Mouse (Mus musculus): ENCODE measurements around the gene Twf2.

Gene Twf2

GRCm38 (mm10) chr9:106175552-106176200 lies 27.2 kb upstream of the Twf2 start:
- in situ Hi-C loops (cut with MboI, MseI), result no loop called here

- in situ Hi-C loops (cut with MboI, MseI), result no loop called here
These were observed 26.1 kb upstream of the Twf2 start for GRCm38 (mm10) chr9:106176769-106177168.

- in situ Hi-C loops (cut with MboI, MseI), result no loop called here
These were observed 25.1 kb upstream of the Twf2 start for GRCm38 (mm10) chr9:106177799-106178198.

GRCm38 (mm10) chr9:106179454-106179853 lies 23.5 kb upstream of the Twf2 start:
- in situ Hi-C loops (cut with MboI, MseI), result no loop called here

GRCm38 (mm10) chr9:106179964-106180363 lies 22.9 kb upstream of the Twf2 start:
- in situ Hi-C loops (cut with MboI, MseI), result no loop called here

DNA sequence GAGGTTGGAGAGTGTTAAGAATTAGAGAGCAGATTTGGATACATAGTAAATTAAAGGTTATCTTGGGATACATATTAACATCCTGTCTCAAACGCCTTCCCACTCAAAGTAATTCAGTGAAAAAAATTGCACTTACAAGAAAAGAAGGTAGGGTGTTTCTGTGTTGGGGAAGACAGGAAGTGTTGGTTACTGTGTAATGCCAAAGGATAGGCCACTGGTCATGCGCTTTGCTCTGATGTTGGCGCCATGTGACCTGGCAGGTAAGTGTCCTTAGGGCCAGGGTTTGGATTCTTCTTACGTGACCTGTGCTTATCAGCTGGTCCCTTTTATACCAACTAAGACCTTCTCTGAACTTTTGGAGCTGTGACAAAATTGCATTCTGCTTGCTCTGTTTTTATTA lies 20.8 kb upstream of the Twf2 start:
- in situ Hi-C loops (cut with MboI, MseI), result no loop called here

- in situ Hi-C loops (cut with MboI, MseI), result no loop called here
These were observed 18.9 kb upstream of the Twf2 start for GRCm38 (mm10) chr9:106183996-106184395.

- in situ Hi-C loops (cut with MboI, MseI), result loop anchor here (10.0 kb wide), 1 partner anchor 693 kb away; the partner anchor contains the start of gene Rbm15b
These were observed 11.6 kb upstream of the Twf2 start for GRCm38 (mm10) chr9:106191355-106191754.

DNA sequence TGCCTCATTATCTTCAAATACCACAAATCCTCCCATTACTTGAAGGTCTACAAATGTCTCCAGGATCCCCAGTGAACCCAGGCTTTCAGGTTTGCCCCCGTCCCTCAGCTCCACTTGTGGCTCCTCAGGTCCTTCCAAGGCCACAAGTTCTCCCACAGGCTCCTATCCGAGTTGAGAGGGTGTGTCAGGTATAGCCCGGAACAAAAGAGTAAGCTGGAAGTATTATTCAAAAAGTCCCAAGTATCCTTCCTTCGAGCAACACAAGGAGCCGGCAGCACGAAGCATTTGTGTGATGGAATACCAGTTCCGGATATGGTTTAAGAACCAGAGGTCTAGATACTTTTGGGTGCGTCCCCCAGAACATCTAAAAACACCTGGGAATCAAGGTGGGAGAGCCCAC lies 10.9 kb upstream of the Twf2 start:
- in situ Hi-C loops (cut with MboI, MseI), result loop anchor here (10.0 kb wide), 1 partner anchor 693 kb away; the partner anchor contains the start of gene Rbm15b

DNA sequence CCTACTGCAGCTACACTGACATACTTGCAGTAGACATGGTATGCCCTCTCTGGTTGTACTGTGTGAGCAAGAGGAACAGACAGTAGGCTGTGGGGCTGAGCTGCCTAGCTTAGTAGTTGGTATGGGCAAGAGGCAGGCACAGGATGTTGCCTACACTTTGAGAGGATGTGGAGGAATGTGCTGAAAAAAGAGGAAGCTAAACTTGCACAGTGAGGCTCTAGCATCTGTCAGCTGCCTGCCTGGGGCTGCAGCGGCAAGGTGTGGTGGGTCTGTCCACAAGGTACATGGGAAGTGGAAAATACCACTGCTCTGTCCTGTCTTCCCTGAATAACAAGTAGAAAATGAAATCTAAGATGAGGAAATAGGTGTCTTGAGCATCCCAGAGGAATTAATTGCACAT lies 9.9 kb upstream of the Twf2 start:
- in situ Hi-C loops (cut with MboI, MseI), result loop anchor here (10.0 kb wide), 1 partner anchor 692 kb away; the partner anchor contains the start of gene Rbm15b

DNA sequence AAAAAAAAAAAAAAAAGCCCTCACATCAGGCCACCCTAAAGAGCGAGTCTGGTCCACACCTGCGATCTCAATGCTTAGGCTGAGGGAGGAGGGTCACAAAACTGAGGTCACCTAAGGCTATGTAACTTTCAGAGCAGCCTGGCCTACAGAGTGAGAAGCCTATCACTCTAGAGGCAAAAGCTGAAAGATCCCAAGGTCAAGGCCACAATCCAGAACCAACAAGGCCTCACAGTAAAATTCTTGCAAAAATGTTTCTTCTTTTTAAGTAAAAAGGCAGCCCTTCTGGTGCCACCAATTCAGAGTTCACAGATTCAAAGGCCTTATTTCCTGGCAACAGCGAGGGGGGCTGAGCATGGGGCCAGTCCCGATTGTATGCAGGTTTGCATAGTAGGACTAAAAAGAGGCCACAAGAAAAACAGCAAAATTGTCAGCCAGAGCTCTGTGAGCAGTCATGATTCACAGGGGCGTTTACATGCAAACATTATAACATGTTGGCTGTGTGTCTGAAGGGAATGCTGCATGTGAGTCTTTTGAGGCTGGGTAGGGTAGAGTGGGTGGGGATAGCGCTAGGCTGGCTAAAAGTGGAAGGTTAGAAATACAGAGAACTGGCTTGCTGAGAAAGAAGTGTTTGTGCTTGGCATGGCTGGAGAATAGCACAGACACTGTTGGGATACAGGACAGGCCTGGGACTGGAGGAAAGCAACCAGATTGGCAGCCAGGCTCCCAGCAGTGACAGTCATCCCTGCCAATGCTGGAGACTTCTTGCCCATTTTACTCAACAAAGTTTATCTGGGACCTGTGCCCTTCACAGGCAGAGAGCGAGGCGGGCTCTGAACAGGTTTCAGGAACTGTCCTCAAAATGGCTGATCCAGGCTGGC lies 8.7 kb upstream of the Twf2 start:
- in situ Hi-C loops (cut with MboI, MseI), result loop anchor here (10.0 kb wide), 1 partner anchor 691 kb away; the partner anchor contains the start of gene Rbm15b

DNA sequence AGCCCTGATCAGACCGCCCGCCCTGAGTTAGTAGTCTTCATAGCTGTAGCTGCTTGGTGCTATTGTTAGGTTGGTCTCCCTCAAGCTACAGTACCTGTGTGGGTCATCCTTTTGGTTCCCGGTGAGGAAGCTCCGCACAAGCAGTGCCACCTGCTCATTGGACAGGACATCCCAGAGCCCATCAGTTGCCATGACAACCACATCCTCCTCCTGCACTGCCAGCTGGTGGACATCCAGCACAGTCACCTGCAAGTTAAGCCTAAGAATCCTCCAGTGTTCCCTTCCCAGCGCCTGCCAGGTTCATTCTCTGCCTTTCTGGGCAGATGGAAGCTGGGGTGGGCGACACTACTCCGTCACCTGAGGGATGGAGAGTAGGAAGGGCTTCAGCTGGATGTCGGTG lies 7.2 kb upstream of the Twf2 start:
- in situ Hi-C loops (cut with MboI, MseI), result loop anchor here (10.0 kb wide), 1 partner anchor 689 kb away; the partner anchor contains the start of gene Rbm15b

DNA sequence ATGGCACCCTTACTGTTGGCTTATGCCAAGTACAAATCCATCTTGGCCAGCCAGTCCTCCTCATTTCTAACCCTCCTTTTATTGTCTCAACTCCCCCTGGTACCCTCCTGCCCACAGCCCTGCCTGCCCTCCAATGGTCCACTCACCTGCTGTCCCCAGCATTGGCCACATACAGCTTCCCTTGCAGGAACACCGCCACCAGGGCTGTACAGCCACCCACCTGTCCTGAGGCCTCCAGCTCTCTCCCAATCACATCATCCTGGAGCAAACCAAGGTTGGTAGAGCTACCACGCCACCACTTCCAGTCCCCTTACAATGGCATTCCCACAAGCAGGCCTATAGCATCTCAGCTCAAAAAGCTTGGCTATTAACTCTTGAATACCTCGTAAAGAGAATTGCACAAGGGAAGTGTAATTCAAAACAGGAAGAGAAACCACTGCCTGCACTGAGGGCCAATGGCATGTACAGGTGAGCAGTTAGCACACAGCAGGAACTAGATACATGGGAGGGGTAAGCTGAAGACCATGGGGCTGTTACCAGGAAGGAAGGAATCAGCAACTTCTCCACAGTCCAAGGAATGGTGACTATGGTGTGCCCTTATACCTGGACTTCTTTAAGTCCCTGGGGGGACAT lies 5.7 kb upstream of the Twf2 start:
- in situ Hi-C loops (cut with MboI, MseI), result loop anchor here (10.0 kb wide), 1 partner anchor 688 kb away; the partner anchor contains the start of gene Rbm15b

GRCm38 (mm10) chr9:106197732-106198131 lies 5.2 kb upstream of the Twf2 start:
- in situ Hi-C loops (cut with MboI, MseI), result loop anchor here (10.0 kb wide), 1 partner anchor 687 kb away; the partner anchor contains the start of gene Rbm15b

DNA sequence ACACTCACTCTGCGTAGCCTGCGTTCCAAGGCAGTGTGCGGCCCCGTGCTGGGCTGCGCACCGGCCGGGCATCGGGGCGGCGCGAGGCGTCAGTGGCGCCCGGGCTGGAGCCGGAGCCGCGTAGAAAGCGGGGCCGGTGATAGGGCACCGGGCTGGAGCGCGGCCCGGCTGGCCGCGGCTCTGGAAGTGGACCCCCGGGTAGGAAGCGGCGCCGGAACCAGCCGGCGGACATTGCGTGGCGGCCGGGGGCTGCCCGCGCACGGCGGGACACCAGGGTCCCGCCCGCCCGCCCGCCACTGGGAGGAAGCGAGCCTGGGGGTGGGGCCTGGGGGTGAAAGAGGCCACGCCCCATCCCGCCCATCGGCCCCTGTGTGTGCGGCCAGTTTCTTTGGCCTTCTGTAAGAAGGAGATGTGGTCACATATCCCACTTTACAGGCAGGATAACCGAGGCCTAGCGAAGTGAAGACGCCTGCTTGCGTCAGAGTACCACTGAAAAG lies 3.9 kb upstream of the Twf2 start:
- in situ Hi-C loops (cut with MboI, MseI), result loop anchor here (10.0 kb wide), 1 partner anchor 686 kb away; the partner anchor contains the start of gene Rbm15b

DNA sequence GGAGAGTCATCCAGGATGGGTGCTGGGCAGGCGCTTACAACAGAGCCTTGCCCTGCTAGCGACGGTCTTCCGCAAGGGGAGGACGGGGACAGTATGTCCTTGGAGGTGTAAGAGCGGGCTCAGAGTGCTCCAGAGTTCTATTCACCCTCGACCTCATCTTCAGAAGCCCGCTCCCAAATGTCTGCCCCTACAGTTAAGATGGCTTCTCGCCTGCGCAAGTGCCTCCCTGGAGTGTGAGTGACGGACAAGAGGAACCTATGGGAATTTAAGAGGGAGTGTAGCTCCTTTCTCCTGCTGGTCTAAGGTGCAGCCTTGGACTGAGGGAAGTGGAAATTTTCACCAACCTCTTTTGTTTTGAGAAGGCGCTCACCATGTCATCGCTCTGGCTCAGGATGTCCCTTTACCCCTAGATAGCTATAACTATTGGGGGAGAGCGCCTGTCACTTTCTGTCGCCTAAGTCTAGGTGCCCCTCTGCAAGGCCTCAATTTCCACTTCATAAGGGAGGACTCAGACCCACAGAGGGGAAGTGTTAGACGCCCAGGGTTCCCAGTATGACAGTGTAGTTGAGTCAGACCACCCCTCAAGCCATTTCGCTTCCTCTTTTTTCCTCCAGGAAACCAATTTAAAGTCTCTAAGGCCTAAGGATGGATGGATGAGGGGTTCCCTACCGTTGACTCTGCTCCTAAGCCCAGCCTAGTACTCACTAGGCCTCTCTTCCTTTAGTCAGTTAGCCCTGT lies 3.2 kb upstream of the Twf2 start, which contains the start of gene Ppm1m:
Ppm1m (minus strand) TSS at position 212 of the 738 bp plus-strand sequence.
- in situ Hi-C loops (cut with MboI, MseI), result loop anchor here (10.0 kb wide), 1 partner anchor 685 kb away; the partner anchor contains the start of gene Rbm15b

DNA sequence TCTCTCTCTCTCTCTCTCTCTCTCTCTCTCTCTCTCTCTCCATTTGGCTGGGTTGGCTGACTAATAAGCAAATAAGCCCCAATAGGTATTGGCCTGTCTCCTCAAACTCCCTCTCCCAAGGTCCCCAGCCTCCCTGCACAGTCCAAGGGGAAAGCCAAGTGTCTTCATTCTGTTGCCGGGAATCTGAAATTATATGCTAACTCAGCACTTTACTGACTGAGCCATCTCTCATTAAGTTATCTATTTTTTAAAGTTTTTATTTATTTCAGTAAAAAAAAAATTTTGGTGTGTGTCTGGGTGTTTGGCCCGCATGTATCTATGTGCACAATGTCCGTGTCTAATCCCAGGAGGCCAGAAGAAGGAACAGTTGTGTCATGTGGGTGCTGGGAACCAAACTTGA lies 1.0 kb upstream of the Twf2 start:
- in situ Hi-C loops (cut with MboI, MseI), result no loop called here

DNA sequence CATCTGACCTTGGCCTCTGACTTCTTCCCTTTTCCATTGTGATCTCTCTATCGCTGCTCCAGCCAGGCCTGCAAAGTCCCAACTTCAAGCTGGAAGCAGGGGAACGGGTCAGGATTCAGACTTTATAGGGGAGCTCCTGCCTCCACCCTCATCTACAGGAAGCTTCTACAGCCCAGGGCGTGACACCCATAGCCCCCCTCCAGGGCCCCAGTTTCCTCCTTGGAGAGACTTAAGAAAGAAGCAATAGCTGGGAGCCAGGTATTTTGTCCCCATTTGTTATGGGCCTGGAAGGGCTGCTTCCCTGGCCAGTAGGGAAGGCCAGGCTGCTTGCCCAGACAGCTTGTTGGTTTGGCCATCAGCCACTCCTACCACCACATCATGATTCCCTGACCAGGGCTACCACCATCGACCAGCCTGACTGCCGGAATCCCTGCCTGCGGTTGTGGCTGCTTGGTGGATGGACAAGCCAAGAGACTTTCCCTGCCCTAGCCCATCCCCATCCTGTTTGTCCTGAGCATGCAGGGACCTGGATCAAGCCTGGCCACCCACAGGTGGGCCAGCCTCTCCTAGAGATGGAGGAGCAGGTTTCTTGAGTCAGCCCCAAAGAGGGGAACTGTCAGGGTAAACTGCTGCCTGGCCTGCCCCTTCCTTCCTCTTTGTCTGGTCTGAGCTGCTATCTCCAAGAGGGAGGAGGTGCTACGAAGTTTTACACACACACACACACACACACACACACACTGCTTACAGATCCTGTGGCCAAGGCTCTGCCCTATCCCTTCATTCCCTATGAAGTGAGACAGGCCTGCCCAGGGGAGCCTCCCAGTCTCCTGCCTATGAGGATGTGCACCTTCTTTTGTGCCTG lies 1.3 kb downstream of the Twf2 start:
- in situ Hi-C loops (cut with MboI, MseI), result no loop called here

DNA sequence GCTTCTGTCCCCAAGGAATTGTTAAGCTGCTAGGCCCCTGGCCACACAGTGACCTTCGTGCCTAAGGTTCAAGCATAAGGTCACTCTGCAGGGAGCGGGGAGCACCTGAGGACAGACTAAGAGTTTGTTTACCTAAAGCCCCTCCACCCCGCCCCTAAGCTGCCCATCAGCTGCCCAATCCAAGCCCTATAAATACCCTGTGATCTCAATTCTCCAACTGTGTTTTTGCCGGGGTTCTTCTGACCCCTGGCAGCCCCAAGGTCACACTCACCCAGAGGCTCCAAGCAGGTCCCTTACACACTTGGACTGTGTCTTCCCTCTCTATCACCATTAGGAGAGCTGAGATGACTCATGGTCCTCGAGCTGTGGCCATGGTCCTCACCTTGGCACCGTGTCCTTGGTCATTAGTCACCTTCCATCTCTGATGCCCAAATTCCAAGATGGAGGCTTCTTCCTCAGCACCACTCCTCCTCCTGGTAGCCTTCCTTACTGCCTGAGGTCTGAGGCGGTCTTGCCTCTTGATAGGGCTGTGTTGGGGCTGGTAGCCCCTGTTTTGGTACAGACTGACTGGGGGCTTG lies 2.9 kb downstream of the Twf2 start:
- in situ Hi-C loops (cut with MboI, MseI), result no loop called here

Measured in regulatory T cell (primary cell).